Mouse (Mus musculus) ES-Bruce4 (cell line): ENCODE results near the gene 2810006K23Rik.

Experiments used
- CTCF ChIP-seq: IDR thresholded peaks from one replicate; pipeline ENCODE4 v1.8.1; 2011; ENCODE audit warnings: low read depth, low read length
- EP300 ChIP-seq: IDR thresholded peaks from 2 replicates; pipeline ENCODE4 v1.6.1; 2011; ENCODE audit warnings: low read depth, low read length; ENCODE audit not compliant: insufficient read depth

GRCm38 (mm10) chr5:124334392-124334791, 6.5 kb downstream of the 2810006K23Rik start:
- TF ChIP-seq CTCF (no peak), EP300 (no peak)
